Mouse (Mus musculus) brown adipose tissue, adult 24 weeks (tissue): ENCODE results near the gene Auts2. TPM values are rescaled to one million over a fixed set of nuclear protein-coding genes. Genes with fewer than 3 reads are reported as not detected.

Experiments
- H3K27ac ChIP-seq: fragments of 200-500 bp; replicated peaks from 2 replicates; pipeline ENCODE4 v1.5.1; 2012; ENCODE audit warnings: low read depth, mild to moderate bottlenecking, low read length
- H3K4me1 ChIP-seq: fragments of 200-500 bp; 2 replicates; pipeline ENCODE4 v1.6.1; 2012; ENCODE audit warnings: low read length, mixed read lengths; ENCODE audit not compliant: control insufficient read depth, insufficient read depth, insufficient read length
- H3K4me3 ChIP-seq: fragments of 200-500 bp; 2 replicates; pipeline ENCODE4 v1.5.1; 2012; ENCODE audit warnings: low read depth, mild to moderate bottlenecking, low read length, moderate library complexity; ENCODE audit not compliant: insufficient read depth
- polyA plus RNA-seq: library from polyadenylated mRNA; stranded (reverse); fragments of >200 nt; gene quantifications from 2 replicates; pipeline ENCODE4 v1.2.4, GENCODE M21; 2012; ENCODE audit not compliant: missing spikeins, insufficient read depth, insufficient read length

Auts2 gene
- polyA plus RNA-seq, 1 experiment, result 2.4 TPM

GRCm38 (mm10) chr5:131517677-131518076, 1025.5 kb downstream of the Auts2 start:
- peaks cover 20% of the 10 kb centered on the region for H3K4me1 ChIP-seq
- H3K4me3 ChIP-seq, result no peak overlapping the region
- H3K27ac ChIP-seq, result no peak overlapping the region

DNA sequence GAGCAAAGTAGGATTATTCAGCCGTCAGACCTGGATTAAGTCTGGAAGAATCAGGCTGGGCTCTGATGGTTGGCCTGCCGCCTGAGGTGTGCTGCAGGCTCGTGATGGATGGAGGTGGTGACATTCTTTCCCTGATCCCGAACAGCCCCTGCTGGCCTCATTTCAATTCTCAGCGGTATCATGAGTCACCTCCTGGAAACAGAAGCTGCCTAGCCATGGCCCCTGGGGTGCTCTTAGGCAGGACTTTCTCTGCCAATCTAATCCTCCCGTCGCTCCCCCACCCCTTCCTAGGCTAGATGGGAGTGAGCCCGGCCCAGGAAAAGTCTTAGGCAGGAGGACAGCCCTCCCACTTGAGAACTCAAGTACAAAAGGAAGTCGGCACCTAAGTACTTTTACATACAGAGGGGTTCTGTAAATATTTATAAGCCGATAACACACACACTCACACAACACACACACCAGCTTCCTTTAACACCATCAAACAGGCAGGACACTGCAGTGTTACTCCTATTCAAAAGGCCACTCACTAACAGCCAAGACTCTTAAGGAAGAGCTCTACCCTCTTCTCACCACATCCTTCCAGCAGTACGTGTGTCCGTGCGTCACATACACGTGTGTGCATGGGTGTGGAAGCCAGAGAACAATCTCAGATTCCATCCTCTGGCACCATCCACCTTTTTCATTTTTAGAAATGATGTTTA, 1027.3 kb downstream of the Auts2 start:
- H3K4me3 ChIP-seq, result no peak overlapping the region
- no peak overlapping the region for H3K27ac ChIP-seq
- H3K4me1 ChIP-seq, result peaks cover 20% of the 10 kb centered on the region

- Histone ChIP-seq H3K27ac (no peak overlapping the region), H3K4me3 (no peak overlapping the region), H3K4me1 (peaks cover 20% of the 10 kb centered on the region)
Observed at GRCm38 (mm10) chr5:131513753-131514152, 1029.4 kb downstream of the Auts2 start.

- Histone ChIP-seq H3K4me3 (no peak overlapping the region), H3K27ac (no peak overlapping the region), H3K4me1 (peaks cover 13% of the 10 kb centered on the region)
Observed at GRCm38 (mm10) chr5:131512617-131513016, 1030.5 kb downstream of the Auts2 start.

GRCm38 (mm10) chr5:131510659-131511058, 1032.5 kb downstream of the Auts2 start:
- Histone ChIP-seq H3K4me1 (no peaks in the 10 kb centered on the region), H3K27ac (no peak overlapping the region), H3K4me3 (no peak overlapping the region)

- H3K27ac ChIP-seq, result no peak overlapping the region
- H3K4me3 ChIP-seq, result no peak overlapping the region
- H3K4me1 ChIP-seq, result no peaks in the 10 kb centered on the region
Observed at GRCm38 (mm10) chr5:131509315-131509714, 1033.8 kb downstream of the Auts2 start.

GRCm38 (mm10) chr5:131498865-131499264, 1044.3 kb downstream of the Auts2 start:
- H3K27ac ChIP-seq, result no peak overlapping the region
- H3K4me1 ChIP-seq, result no peaks in the 10 kb centered on the region
- no peak overlapping the region for H3K4me3 ChIP-seq

DNA sequence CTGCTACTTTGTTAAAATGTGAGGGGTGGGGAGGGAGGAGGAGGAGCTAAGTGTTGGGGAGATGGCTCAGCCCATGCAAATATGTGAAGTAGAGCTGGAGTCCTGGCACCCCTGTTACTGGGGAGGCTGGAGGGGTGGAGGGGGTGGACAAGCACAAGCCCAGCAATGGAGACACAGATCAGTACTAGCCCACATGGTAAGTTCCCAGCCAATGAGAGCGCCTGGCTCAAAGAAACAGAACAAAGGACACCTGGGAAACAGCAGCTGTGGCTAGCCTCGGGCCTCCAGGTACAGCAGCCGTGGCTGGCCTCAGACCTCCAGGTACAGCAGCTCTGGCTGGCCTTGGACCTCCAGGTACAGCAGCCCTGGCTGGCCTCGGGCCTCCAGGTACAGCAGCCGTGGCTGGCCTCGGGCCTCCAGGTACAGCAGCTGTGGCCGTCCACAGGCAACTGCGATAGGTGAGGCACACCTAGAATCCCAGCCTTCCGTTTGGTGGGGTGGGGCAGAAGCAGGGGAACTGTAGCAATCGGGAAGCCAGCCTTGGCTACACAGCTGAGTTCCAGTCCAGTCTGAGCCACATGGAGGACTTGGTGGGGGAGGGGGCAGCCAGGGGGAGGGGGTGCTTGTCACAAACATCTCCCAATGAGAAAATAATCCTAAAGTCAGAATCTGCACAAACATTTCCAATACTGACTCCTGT, 1046.5 kb downstream of the Auts2 start:
- peaks cover 2% of the 10 kb centered on the region; the same call in 1 of the 2 replicates for H3K4me1 ChIP-seq
- H3K4me3 ChIP-seq, result no peak overlapping the region

DNA sequence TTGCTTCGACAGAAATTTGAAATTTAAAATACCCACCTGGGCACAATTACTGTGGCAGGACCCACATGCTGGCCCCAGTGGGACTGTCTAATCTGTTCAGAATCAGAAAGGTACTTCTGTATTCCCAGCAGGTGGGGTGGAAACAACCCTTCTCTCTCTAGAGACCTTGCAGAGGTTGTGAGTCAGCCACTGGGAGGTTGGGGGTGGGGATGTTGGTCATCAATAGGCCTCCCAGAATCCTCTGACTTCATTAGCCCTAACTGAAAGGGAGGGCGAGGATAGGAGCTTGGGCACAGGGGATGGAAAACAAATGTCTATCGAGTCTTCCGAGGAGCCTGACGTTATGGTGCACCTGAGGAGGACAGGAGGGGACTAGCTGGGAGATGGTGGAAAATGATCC, 1048.6 kb downstream of the Auts2 start:
- Histone ChIP-seq H3K4me1 (peaks cover 2% of the 10 kb centered on the region; the same call in 1 of the 2 replicates), H3K4me3 (no peak overlapping the region), H3K27ac (no peak overlapping the region)

More for the DNA sequence above, 1046.5 kb downstream of the Auts2 start:
- H3K27ac ChIP-seq, result no peak overlapping the region

- H3K27ac ChIP-seq, result no peak overlapping the region
- H3K4me3 ChIP-seq, result no peak overlapping the region
- H3K4me1 ChIP-seq, result peaks cover 2% of the 10 kb centered on the region; the same call in 1 of the 2 replicates
Observed at GRCm38 (mm10) chr5:131492535-131492934, 1050.6 kb downstream of the Auts2 start.

- Histone ChIP-seq H3K4me1 (peaks cover 2% of the 10 kb centered on the region; the same call in 1 of the 2 replicates), H3K4me3 (no peak overlapping the region), H3K27ac (no peak overlapping the region)
Observed at GRCm38 (mm10) chr5:131491843-131492242, 1051.3 kb downstream of the Auts2 start.

- Histone ChIP-seq H3K4me3 (no peak overlapping the region), H3K27ac (no peak overlapping the region), H3K4me1 (peaks cover 2% of the 10 kb centered on the region; the same call in 1 of the 2 replicates)
Observed at GRCm38 (mm10) chr5:131490811-131491210, 1052.3 kb downstream of the Auts2 start.

- peaks cover 2% of the 10 kb centered on the region; the same call in 1 of the 2 replicates for H3K4me1 ChIP-seq
- no peak overlapping the region for H3K27ac ChIP-seq
- no peak overlapping the region for H3K4me3 ChIP-seq
Observed at GRCm38 (mm10) chr5:131489846-131490245, 1053.3 kb downstream of the Auts2 start.

GRCm38 (mm10) chr5:131486527-131486926, 1056.6 kb downstream of the Auts2 start:
- no peak overlapping the region for H3K27ac ChIP-seq
- H3K4me3 ChIP-seq, result no peak overlapping the region
- H3K4me1 ChIP-seq, result no peaks in the 10 kb centered on the region

DNA sequence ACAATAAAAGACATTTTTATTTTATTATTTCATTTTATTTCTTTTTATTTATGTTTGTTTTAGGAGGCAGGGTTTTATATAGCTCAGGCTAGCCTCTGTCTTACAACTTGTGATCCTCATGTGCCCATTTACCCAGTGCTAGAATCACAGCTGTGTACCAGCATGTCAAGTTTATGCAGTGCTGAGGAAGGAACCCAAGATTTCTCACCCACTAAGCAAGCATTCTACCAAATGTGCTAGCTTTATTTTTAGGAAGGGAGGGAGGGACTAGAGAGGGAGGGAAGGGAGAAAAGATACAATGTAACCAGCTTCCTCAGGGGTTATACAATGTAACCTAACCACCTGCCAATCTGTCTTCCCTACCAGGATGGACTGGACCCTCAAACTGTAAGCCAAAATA, 1067.9 kb downstream of the Auts2 start:
- Histone ChIP-seq H3K27ac (no peak overlapping the region), H3K4me1 (no peaks in the 10 kb centered on the region), H3K4me3 (no peak overlapping the region)

DNA sequence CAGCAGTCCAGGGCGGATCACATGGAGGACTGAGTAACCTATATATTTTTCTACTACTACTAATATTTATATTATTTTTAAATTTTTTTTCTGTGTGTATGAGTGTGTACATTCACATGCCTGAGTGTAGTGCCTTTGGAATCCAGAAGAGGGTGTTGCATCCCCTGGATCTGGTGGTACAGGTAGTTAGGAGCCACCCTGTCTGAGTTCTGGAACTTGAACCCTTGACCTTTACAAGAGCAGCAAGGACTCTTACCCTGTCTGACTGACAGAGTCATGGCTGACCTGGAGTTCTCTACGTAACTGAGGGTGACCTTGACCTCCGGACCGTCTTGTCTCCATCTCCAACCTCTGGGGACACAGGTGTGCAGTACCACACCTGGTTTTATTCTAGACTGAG, 1074.5 kb downstream of the Auts2 start:
- H3K4me1 ChIP-seq, result no peaks in the 10 kb centered on the region
- H3K27ac ChIP-seq, result no peak overlapping the region

More for the DNA sequence above, 1074.5 kb downstream of the Auts2 start:
- no peak overlapping the region for H3K4me3 ChIP-seq
